Mouse (Mus musculus) spleen, adult 12 weeks (tissue): ENCODE measurements around the gene Gprasp2.
"Not testable (repeated sequence)": the region's sequence is repeated elsewhere in the genome, so short reads cannot be mapped to it uniquely, and the experiment has no call there.

Experiments used
- DNase-seq: peaks from one replicate; pipeline ENCODE4 v3.0.0; 2022; ENCODE audit warnings: low spot score

Gene Gprasp2

DNA sequence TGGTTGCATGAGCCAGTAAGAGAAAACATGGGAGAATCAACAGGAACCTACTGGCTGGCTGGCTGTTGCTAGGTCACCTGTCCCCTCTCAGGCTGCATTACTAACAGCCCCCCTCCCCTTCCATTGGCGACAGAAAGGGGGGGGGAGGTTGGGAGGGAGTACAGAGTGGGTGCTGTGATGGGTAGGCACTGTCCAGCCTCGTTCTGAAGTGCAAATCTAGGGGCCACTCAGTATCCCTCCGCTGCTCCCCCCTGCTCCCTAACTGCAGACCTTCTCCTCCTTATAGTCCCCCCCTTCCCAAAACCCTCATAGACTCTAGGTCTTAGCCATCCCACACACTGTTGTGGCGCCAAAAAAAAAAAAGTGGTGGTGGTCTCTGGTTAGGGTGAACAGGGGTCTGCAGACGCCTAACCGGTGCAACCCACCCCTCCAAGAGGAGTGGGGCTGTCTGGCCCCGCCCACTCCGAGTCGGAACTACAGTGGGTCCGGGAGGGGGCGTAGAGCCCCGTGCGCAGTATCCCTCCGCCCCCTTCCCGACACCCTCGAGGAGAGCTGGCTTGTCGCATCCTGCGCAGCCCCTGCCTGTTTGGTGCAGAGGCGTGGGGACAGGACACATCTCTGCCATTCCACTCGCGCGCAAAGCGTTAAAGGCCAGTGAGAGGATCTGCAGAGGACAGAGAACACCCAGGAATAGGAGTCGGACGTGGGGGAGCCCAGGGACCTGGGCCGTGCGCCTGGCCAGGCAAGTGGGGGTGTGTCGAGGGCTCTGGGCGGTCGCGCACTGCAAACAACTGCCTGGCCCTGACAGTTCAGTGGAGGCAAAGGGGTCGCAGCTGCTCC is at the start of gene Gprasp2:
Gprasp2 (plus strand) TSS at position 514 of the 840 bp plus-strand sequence.
- DNase-seq, result not testable (repeated sequence)

DNA sequence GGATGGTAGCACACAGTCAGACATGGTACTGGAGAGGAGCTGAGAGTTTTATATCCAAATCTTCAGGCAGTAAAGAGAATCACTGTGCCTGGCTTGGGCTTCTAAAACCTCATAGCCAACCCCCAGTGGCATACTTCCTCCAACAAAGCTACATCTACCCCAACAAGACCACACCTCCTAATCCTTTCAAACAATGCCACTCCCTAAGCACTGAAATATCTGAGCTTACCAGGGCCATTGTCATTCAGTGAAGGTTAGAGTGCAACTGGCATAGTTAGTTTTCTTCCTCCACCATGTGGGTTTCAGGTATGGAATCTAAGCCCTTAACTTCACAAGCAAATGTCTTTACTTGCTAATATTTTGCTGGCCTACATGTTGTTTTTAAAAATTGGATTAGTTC is 47.3 kb upstream of the Gprasp2 start:
- no peak for DNase-seq

DNA sequence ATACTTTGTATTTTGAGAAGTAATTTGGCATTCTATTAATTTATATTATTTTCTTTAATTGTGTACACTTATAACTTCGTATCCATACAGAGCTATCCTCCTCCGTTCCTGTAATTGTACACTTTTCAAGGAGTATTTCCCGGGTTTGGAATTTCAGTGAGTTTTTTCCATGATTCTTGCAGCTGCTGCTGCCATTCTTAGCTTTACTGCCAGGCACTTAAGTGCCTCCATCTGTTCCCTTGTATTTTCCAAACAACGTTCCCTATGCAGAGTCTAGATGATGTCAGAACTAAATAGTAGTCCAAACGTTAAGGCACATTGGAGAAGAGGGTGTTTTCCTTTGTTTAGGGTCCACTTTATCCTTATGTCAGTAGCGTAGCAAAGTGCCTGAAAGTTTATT is 46.5 kb upstream of the Gprasp2 start:
- no peak for DNase-seq

DNA sequence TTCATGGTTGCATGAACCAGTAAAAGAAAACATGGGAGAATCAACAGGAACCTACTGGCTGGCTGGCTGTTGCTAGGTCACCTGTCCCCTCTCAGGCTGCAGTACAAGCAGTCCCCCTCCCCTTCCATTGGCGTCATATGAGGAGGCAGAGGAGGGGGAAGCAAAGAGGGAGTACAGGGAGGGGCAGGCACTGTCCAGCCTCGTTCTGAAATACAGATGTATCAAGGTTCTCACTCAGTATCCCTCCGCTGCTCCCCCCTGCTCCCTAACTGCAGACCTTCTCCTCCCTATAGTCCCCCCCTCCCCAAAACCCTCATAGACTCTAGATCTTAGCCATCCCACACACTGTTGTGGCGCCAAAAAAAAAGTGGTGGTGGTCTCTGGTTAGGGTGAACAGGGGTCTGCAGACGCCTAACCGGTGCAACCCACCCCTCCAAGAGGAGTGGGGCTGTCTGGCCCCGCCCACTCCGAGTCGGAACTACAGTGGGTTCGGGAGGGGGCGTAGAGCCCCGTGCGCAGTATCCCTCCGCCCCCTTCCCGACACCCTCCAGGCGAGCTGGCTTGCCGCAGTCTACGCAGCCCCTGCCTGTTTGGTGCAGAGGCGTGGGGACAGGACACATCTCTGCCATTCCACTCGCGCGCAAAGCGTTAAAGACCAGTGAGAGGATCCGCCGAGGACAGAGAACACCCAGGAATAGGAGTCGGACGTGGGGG is 43.1 kb upstream of the Gprasp2 start:
- DNase-seq, result not testable (repeated sequence)

DNA sequence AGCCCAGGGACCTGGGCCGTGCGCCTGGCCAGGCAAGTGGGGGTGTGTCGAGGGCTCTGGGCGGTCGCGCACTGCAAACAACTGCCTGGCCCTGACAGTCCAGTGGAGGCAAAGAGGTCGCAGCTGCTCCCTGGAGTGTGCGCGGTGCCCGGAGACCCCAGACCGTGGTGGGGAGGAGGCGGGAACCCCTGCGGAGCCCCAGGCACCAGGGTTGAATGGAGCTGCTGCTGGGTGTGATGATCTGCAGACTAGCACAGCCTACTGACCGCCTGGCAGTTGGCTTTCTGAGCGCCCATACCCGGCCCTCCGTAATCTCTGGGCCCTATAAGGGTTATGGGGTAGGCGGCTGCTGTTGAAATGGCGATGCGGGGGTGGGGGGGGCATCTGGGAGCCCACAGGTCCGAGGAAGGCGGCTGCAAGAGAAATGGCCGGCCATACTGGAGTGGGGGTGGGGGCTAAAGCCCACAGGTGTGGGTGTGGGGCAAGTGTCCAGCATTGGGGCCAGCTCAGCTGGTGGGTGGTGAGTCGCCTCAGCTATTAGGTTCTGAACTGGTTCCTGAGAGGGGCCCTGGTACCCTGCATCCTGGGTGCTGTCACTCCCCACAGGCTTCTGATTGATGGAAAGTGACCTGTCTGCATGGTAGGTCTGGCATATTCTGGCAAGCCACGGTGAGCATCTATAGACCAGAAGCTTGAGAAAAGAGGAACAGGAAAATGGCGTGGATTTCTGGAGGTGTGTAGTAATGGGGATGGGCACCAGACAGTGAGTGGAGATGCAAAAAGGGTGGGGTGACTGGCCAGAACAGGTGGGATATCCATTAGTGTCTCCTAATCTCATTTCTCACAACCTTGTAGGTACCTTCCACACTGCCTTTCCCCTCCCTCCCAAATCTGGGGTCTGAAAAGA is 42.3 kb upstream of the Gprasp2 start:
- DNase-seq, result not testable (repeated sequence)

DNA sequence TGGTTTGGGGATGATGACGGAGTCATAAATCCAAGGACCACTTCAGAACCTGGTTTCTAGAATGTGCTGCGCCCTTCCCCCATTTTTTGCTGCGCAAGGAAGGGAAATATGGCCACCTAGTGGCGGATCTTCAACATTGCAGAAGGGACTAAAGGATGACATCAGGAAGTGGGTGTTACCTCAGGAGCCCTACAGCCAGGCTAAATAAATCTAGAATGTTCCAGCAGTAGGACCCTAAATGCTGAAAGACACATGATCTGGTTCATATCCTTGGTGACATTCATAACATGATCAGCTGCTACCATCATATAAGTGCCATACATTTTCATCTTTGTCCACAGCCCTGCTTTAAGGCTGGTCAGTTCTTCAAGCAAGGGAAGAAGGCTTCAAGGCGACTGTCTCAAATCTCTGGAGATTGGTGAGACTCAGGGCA is 41.6 kb upstream of the Gprasp2 start, which contains the start of gene Bhlhb9:
Bhlhb9 (plus strand) TSS at position 383 of the 433 bp plus-strand sequence.
- DNase-seq, result not testable (repeated sequence)

DNA sequence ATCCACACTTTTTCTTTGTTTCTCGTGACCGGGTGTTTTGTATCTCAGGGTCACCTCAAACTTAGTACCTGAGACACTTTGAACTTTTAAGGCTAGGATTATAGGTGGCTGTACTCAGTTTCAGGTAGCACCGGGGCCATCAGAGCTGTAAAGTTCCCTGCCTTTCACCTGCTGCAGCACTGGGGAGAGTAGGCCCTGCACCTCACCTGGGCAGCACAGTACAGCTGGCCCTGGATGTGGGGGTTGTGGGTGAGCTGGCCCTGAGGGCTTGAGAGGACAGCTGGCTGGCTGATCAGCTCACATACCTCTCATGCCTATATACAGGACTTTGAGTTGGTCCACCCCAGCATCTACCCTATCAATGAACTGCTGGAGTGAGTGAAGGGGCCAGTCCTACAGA is 34.7 kb upstream of the Gprasp2 start:
- no peak for DNase-seq

DNA sequence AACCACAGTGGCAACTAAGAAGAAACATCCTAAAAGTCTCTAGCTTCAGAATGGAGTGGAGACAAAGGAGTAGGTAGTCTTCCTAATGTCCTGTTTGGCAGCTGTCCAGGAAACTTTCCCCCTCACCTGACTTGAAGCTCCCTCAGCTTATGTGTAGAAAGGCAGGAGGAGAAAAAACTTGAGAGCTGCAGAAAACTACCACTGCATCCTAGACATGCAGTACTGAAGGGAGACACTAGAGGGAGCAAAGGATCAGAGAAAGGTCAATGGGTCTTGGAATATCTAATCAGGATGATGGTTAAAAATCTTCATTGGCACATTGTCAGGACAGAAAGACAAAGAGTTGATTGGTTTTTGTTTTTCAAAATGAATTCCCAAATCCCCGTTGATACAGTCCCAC is 33.1 kb upstream of the Gprasp2 start:
- no peak for DNase-seq

DNA sequence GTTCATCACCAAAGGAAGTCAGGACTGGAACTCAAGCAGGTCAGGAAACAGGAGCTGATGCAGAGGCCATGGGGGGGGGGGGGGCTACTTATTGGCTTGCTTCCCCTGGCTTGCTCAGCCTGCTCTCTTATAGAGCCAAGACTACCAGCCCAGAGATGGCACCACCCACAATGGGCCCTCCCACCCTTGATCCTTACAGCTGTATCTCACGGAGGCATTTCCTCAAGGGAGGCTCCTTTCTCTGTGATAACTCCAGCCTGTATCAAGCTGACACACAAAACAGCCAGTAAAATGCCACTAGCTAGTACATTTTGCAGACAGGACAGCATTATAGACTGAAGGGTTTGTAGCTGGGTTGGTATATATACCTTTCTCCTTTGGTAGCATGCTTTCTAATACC is 2.9 kb upstream of the Gprasp2 start:
- DNase-seq, result not testable (repeated sequence)

DNA sequence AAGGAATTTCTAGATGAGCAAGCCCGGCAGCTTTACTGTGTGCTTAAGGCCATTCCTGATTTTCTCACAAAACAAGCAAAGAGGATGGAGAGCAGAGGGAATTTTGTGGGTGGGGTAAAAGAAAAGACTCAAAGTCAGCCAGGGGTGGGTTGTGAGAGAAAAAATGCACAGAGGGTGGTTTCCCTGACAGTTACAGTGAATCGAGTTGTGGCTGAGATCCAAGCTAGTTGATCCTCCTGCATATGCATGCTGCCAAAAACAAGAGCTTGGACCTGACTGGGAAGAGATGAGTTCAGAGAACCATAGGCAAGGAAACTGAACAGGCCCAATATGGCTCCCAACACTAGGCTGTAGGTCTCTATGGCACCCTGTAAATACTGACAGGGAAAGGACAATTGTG is 938 bp upstream of the Gprasp2 start:
- no peak for DNase-seq

DNA sequence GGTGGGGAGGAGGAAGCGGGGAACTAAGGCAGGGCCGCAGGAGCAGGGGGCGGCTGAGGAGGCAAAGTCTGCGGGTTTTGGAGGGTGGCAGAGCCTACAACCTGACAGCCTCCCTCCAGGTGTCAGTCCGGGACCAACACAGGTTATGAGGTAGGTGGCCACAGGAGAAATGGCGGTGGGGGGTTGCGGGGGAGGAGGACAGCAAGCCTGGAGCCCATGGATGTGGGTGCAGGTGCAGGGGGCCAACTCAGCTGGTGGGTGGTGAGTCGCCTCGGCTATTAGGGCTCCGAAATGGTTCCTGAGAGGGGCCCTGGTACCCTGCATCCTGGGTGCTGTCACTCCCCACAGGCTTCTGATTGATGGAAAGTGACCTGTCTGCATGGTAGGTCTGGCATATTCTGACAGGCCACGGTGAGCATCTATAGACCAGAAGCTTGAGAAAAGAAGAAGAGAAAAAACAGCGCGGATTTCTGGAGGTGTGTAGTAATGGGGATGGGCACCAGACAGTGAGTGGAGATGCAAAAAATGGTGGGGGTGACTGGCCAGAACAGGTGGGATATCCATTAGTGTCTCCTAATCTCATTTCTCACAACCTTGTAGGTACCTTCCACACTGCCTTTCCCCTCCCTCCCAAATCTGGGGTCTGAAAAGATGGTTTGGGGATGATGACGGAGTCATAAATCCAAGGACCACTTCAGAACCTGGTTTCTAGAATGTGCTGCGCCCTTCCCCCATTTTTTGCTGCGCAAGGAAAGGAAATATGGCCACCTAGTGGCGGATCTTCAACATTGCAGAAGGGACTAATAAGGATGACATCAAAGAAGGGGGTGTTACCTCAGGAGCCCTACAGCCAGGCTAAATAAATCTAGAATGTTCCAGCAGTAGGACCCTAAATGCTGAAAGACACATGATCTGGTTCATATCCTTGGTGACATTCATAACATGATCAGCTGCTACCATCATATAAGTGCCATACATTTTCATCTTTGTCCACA is 860 bp downstream of the Gprasp2 start:
- DNase-seq, result not testable (repeated sequence)

DNA sequence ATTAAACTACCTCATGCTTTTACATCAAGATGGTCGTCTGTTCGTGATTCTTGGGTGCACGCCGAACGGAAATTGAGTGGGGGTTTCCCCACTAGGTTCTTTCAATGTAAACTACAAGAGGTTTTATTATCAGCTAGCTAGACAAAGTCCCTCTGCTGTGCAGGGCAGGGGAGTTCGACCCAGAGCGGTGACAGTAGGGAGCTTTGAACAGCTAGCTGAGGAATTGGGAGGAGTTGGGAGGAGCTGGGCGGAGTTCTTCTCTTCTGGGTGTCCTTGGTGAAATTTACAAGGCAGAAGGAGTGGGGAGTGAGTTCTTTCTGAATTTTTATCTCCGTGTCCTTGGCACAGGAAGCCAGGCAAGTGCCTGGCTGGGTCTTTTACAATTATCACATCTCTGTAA is 28.0 kb downstream of the Gprasp2 start:
- DNase-seq, result not testable (repeated sequence)

DNA sequence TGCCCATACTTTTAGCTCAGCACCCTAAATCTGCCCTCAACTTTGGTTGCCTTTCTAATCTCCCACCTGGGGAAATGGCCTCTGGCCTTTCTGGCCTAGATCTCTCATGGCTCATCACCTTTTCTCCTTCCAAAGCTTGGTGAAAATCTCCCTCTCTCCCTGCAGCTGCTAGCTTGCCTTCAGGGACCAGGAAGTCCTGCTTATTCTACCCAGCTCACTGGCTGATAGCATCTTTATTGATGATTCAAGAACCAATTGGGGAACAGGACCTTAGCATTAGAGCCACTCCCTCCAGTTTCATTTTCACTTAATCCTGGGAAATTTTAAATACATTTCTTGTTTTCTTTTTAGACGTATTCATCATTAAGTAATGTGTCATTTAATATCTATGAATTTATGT is 37.8 kb downstream of the Gprasp2 start:
- no peak for DNase-seq

DNA sequence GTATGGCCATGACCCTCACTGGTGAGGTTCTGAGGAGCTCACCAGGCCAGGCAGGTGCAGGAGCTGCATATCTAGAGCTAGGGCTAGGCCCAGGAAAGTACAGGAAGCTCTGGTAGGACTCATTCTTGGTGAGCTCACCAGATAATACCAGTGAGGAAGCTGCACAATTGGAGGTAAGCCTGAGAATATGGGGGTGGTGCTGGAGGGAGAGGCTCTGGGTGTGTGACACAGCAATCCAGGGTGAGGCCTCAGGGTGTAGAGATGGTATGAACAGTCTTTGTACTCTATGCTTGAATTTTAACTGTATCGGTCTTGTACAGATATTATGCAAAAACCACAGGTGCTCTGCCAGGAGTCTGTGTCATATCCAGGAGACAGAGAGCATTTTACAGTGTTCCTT is 40.8 kb downstream of the Gprasp2 start:
- no peak for DNase-seq

DNA sequence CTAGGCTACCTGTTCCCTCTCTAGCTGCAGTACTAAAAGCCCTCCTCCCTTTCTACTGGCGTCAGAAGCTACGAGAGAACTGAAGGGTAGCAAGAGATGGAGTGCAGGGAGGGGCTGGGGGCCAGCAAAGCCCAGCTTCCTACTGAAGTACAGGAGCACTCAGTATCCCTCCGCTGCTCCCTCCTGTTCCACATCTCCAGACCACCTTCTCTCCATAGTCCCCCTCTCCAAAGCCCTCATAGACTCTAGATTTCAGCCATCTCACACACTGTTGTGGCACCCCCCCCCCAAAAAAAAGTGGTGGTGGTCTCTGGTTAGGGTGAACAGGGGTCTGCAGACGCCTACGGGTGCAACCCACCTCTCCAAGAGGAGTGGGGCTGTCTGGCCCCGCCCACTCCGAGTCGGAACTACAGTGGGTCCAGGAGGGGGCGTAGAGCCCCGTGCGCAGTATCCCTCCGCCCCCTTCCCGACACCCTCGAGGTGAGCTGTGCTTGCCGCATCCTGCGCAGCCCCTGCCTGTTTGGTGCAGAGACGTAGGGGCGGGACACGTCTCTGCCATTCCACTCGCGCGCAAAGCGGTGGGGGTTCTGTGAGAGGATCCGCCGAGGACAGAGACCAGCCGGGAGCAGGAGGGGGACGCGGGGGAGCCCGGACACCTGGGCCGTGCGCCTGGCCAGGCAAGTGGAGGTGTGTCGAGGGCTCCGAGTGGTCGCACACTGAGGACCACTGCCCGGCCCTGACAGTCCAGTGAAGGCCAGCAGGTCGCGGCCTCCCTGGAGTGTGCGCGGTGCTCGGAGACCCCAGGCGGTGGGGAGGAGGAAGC is 46.8 kb downstream of the Gprasp2 start:
- DNase-seq, result peak; percentile 6

DNA sequence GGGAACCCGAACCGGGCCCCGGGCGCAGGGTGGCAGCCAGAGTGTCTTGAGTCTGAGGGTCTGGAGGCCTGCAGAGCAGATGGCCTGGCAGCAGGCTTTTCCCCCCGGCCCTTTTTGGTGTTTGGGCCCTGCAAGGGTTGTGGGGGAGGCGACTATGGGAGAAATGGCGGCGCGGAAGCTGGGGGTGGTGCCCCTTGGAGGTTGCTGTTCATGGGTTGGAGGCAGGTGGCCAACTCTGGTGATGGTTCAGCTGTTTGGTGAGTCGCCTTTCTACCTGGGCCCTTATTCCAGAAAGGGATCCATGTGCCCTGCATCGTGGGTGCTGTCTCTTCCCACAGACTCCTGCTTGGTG is 47.4 kb downstream of the Gprasp2 start:
- DNase-seq, result no peak
